Mouse (Mus musculus) cerebellum, adult 11-12 months (tissue): Measurements from ENCODE around the gene 2210010C04Rik.

Experiments used
- DNase-seq: peaks from one replicate; pipeline ENCODE4 v3.0.0; 2022

The 2210010C04Rik gene

DNA sequence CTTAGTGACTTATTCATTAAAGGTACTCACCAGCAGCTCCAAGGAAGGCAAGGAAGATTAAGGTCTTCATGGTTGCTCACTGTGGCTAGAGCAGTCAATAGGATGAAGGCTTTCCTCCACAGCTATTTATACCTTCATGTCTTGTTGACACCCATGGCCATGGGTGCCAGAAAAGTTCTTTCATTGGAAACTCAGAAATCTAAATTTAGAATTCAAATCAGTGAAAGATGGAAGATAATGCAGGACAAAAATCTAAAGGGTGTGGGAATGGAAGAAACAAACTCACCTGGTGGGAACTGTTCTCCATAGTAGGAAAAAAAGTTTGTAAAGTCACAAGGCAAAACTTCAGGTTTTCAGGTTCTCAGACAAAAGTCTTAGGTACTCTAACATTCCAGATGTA lies at the start of gene 2210010C04Rik:
2210010C04Rik (minus strand) TSS at position 101 of the 400 bp plus-strand sequence.
- no peak for DNase-seq

DNA sequence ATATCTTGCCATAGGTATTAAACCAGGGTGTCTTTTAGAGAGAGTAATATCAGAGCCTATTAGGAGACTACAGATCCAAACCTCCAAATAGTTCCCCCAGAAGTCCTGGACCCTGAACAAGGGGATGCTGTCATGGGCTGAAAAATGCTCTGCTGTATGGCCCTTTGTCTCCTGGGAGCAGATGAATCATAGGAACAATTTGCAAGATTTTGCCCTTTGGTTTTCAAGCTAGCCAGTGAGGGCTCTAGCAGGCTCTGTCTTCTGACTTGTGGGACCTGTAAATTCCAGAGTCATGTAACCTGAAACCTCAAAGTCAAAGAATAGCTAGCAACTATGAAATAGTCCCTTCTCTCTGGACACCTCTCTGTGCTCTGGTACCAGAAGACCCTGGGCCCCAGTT lies 44.8 kb upstream of the 2210010C04Rik start:
- DNase-seq: no peak

DNA sequence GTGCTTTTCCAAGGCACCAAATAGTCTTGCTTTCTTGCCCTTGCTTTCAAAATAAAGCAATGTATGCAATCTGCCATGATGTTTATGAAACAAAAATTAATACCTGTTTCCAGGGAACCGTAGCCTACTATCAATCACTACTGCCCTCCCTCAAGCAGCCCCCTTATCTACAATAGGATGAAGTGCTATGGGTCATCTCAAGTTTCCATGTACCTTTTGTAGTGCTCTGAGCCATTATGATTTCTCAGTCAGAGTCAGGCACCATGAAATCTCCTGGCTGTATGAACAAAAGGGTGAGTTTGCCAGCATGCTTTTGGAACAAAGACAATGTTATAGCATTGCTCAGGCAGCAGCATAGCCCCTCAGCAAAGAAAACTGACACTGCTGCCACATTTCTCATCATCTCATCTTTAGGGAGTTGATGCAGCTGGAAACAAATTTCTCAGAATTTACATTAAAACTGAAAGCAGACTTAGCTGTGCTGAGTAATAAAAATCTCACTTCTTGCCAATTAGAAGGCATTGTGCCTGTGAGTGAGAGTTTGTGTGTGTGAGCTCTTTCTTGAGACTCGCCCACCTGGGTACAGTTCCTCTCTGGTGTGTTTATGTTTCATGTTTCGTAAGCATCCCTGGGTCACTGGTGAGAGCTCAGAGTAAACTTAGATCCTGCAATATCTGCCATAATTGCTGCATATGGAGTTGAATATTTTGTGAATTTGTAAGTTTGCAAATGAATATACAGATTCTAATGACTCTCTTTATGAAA lies 43.4 kb upstream of the 2210010C04Rik start:
- no peak for DNase-seq

DNA sequence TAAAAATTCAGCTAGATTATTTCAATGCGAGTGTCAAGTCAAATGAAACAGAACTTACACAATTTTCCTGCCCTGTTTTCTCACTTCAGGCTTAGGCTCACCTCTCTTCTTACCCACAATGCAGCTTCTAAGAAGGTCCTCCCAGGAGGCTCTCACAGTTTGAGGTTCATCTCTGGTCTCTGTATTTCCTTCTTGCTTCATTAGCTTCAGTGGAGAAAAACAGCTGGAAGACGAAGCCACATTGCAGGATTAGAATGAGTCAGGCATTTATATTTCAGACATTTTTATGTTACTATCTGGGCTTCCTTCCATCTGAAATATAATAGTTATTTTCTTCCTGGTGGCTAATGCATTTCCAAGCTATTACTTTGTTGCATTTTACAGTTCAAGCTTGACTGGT lies 40.4 kb upstream of the 2210010C04Rik start:
- DNase-seq: no peak

DNA sequence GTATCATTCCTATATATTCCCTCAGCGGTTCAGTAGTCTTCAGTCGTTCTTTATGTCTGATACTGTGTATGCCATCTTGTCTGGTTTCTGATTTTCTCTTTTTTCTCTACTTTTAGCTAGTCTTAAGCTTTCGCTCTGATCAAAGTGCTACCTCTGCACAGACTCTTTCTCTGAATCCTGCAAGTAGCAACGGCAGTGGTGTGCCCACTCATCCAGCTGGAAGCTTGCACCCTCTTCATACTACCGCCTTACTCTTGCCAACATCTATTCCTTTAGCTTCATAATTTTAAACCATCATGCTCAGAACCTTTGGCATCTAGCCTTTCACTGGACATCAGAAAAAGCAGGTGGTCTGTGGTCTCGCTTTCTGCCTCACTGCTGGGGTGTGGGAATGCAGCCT lies 28.0 kb upstream of the 2210010C04Rik start:
- no peak for DNase-seq

DNA sequence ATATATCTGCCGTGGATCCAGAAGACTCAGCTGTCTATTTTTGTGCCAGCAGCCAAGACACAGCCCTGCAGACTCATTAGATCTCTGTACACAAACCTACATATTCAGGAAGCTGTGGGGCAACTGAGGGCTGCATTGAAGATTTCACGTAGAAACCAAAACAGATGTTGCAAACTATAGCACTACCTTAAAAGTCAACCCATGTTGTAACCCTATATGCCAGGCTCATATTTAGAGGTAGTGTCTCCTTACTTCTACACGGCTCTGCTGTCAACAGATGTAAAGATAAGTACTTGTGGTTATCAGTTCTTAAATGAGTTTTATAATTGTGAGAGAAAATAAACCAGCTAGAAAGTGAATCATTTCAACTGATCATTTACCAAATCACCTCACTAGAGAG lies 27.4 kb upstream of the 2210010C04Rik start:
- no peak for DNase-seq

DNA sequence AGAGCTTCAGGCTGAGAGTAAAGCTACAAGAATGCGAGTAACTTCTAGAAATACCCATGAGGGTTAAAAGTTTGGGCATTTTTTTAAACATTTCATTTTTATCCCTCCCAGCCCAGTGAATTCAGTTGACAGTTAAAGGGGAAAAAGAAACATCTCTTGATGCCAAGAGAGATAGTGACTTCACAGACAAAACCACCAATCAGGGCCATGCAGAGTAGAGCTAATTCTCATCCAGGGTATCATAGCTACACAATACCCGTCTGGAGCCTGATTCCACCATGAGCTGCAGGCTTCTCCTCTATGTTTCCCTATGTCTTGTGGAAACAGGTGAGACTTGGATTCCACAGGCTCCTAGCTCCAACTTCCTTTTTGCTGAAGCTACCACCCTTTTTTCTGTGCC lies 26.8 kb upstream of the 2210010C04Rik start:
- no peak for DNase-seq

DNA sequence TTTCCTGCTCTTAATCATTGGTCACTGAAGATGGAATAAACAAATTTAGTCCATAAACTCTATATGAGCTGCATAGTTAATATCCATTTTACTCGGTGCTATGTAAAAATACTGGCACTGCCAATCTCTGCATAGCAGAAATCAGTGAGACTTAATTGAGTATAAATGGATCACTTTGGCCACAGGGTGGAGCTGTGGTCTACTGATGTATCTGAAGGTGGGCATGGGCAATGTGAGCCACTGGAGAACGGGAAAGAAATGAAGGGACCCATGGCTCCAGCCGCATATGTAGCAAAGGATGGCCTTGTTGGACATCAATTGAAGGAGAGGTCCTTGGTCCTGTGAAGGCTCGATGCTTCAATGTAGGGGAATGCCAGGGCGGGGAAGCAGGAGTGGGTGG lies 25.8 kb upstream of the 2210010C04Rik start:
- no peak for DNase-seq

DNA sequence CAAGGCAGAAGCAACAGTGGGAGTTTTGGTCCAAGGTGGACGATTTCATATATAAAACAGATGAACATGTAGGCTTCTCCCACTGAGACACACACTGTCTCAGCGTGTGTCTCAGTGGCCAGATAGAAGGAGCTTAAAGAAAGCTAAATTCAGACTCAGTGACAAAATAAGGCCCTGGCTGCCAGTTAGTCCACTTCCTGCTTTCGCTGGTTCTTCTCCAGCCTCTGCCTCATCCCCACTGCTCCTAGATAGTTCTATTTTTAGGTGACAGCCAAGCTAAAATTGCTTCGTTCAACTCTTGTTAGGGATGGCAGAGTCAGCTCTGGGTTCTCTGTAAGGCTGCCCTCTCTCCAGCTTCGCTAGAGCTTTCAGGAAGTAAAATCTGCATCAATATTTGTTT lies 22.3 kb upstream of the 2210010C04Rik start:
- no peak for DNase-seq

DNA sequence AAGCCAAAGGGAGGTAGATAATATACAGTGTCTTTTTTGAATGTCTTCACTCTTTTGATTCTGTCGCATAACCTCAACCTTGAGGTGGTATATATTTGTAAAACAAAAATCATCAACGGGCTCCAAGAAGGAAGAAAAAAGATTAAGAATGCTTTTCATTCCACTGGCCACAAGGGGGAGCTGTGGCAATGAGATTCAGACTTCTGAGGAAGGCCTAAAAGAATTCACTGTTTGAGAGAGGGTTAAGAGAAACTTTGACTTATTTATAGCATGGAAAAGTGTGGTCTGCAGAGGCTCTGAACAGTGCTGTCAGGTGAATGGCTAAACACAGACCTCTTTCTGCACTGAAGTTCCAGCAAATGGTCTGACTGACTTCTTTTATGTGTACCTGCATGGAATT lies 20.3 kb upstream of the 2210010C04Rik start:
- DNase-seq: no peak

DNA sequence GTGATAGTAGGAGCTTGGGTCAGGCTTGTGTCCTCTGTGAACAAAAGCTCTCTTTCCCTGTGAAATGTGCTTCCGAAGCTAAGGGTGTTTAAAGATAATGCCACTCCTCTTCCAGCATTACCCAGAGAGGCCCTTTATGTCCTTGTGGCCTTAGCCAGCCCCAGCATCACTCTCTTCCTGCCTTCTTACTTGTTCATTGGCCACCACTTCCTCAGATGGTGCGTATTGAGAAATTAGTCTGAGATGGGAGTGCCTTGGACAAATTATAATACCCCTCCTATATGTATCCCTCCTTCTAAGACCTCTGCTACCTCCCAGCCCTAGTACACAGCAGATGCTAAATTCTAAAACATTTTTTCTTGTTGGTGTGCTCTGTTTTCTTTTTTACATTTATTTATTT lies 19.1 kb upstream of the 2210010C04Rik start:
- DNase-seq: no peak

DNA sequence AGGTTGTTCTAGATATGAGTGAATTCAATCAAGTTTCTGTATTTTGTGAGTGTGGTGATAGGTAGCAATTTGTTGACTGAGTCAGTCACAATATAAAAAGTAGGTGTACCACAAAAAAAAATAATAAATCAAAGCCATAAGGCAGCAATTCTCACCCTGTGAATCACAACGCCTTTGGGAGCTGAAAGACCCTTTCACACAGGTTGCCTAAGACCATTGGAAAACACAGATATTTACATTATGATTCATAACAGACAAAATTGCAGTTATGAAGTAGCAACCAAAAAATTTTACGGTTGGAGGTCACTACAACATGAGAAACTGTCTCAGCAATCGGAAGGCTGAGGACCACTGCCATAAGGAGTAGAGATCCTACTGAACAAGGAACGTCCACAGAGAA lies 16.5 kb upstream of the 2210010C04Rik start:
- DNase-seq: no peak

DNA sequence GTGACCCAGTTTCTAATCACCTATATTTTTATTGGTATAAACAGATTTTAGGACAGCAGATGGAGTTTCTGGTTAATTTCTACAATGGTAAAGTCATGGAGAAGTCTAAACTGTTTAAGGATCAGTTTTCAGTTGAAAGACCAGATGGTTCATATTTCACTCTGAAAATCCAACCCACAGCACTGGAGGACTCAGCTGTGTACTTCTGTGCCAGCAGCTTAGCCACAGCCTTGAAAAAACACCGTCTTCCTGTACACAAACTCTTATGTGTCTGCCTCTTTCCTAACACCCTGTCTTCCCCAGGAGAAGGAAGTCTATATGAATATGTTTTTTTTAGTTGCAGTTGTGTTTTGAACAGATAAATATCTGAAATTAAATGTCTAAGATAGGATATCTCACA lies 13.3 kb upstream of the 2210010C04Rik start:
- DNase-seq: no peak

DNA sequence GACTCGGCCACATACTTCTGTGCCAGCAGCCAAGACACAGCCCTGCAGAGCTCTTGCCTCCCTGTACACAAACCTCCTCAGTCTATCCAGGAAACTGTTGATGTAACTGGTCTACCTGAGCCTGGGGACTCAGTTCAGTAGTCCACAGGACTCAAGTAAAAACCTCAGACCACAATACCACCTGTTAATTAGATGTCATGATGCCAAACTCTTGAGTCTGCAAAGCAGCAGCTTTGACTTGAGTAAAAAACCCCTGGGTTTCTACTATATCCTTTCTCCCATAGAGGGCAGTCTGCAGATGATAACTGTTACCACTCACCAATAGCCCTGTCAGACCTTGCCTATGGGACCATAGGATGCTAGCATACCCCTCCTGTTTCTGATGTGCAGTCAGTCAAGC lies 12.7 kb upstream of the 2210010C04Rik start:
- no peak for DNase-seq

DNA sequence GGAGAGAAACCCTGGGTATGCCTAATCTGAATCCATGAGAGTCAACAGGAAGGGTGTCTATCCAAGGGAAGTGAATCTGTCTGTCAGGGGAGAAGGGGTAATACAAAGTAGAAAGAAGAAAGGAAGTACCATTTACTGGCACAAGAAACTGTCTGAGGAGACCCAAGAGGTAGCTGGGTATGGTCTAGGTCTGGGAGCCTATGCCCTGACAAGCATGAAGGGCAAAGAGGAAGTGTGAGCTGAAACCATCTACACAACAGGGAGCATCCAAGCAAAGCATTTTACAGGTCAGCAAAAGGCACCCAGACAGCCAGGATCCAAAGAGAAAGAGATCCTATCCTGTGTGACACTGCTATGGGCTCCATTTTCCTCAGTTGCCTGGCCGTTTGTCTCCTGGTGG lies 11.9 kb upstream of the 2210010C04Rik start:
- DNase-seq: no peak

DNA sequence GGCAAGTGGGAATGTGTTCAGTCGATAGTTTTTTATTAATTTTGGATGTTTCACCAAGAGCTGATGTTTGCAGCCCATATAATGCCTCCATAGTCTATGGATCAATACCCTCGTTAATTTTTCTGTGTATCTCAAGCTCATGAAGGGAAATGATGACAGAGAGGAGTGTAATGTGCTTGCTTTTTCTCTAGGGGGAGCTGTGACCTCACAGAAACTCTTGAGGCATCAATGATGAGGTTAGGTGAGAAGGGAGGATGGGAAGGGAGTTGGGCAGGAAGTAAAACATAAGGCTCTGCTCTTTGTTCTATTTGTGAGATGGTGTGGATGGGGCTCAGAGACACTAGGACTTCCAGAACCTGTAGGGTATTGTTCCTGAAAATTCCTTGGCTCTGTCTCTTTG lies 11.2 kb upstream of the 2210010C04Rik start:
- no peak for DNase-seq

DNA sequence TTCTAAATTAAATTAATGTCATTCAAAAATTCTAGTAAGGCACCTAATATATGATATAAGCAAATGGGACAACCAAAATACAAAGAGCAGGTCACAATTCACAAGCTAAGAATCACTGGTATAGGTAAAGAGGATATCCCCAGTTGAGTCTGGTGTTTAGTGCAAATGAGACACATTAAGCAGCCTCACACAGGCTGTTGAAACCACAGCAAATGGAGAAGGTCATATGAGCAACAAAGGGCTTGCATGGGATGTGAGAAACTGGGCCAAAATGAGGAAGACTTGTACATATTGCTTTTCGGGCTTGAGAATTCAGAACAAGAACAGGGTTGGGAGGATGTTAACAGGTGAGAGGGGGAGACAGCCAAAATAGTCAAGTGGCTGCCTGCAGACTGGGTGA lies 9.4 kb upstream of the 2210010C04Rik start:
- no peak for DNase-seq

DNA sequence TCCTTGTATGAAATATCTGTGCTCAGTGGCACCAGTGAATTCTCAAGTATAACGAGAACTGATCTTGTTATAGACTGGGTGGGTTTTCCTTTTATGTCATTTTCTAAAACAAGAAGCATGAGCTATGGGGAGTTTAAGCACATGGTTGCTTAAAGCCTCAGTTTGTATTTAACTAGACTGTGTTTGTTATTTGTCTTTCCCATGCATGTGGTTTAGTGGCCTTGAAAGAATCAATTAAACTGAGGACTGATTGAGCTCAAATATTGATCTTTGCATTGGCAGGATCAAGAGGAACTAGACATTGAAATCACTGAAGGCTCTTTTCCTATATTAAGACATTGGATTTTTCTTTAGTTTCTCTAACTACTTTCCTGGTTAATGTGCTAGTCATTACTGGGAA lies 9.0 kb upstream of the 2210010C04Rik start:
- DNase-seq: no peak

DNA sequence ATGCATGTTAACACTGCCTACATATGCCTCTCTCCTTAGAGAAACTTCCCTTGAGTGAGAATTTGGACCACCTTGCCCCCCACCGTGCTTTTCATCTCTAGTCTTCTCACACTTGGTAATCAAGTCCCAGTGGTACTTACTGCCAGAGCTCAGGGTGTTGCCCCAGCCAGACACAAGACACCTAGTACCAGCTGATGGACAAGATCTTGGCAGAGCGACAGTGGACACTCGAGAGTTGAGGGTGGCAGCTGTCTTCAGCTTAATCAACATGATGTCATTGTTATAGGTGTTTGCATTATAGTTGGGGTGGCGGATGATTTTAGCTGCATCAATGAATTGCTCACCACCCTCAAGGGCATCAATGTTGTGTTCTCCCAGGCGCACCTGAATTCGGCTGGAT lies 2.5 kb downstream of the 2210010C04Rik start:
- DNase-seq: no peak

DNA sequence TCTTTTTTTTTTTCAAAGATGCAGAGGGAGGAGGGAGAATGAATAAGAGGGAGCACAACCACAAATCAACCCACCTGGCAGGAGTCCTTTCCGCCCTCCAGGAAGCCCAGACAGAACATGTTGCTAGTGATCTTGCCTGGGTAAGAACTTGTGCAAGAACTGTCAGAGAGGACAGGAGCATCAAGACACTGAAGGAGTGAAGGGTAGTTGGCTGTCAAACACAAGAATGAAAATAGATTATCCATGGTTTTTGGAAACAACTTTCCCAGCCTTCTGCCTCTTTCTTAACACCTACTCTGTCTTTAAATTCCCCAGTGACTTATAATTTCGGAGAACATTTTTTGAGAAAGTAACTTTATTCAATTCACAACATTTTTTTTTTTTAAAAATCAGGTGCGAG lies 3.1 kb downstream of the 2210010C04Rik start:
- DNase-seq: no peak

DNA sequence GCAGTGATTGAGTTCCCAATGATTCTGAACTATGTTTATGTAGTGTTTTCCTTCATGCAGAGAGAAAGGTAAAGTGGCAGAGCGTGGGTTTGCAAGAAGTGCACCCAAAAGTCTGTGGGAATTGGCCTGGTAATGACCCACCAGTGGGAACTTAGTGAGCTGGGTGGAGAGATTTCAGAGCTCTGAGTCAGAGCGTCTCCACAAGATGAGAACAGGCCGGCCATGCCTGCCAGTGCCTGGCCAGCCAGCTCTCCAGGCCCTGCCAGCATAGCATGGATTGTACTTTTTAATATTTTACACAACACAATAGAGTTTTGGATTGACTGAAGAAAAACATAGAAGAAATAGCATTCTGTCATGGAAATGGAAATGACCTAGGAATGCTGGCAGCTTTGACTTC lies 4.5 kb downstream of the 2210010C04Rik start:
- no peak for DNase-seq

DNA sequence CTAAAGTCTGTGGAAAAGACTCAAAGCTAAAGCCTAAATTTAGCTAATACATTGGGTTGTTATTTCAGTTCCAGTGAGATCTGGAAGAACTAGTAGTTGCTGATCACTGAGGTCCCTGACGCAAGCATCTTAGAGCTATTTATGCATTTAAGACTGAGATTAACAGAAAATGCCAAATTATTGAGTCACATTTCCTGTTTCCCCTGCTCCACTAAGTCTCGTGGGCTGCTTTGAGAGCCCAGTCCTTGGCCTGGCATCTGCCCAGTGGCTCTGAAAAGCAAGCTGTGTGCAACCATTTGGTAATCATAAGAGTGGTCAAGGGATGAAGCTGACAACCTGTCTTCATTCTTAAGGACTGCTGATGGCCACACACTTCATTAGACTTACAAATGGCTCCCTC lies 8.3 kb downstream of the 2210010C04Rik start:
- no peak for DNase-seq

DNA sequence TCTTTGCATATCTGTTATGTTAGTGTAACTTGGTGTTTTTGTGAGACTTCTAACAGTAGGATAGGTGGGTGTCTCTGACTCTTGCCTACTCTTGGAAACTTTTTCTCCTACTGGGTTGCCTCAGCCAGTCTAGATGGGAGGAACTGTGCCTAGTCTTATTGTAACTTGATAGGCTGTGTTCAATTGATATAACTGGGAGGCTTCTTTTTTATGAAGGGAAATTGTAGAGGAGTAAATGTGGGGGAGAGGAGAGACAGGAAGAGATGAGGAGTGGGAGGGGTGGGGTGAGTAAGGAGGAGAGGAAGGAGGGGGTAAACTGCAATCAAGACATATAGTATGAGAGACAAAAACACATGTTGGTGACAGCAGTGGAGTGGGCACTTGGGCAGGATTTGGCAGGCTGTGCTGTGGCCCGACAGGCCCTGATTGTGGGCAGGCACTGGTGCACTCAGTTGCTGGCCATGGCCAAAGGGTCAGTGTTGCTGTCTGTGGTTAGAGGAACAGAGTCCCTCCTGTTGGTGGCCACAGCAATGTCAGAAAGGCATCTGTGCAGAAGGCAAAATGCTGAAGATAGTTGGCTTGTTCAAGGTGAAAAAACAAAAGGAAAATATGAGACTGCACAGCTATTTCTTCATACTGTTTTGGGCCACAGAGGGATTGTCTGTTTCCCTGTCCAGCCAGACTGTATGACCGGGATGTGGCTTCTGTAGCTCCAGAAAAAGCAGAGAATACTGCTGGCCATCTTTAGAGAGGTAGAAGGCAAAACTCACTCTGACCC lies 9.2 kb downstream of the 2210010C04Rik start:
- no peak for DNase-seq

DNA sequence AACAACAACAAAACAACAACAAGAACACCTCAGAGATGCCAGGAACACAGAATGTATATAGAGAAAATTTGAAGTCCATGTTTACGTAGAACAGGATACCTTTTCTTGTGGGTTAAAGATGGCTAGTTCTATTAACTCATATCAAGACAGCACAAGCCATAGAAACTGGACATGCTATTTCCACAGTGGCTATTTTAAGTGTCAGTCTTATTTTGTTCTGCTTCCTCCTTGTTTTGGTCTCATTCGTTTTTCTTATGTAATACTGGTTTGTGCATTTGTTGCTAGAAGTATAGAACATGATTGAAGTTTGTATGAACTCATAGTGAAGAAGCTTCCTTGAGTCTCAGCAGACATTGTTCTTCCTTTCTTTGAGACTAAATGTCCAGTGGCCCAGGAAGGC lies 16.2 kb downstream of the 2210010C04Rik start:
- no peak for DNase-seq

DNA sequence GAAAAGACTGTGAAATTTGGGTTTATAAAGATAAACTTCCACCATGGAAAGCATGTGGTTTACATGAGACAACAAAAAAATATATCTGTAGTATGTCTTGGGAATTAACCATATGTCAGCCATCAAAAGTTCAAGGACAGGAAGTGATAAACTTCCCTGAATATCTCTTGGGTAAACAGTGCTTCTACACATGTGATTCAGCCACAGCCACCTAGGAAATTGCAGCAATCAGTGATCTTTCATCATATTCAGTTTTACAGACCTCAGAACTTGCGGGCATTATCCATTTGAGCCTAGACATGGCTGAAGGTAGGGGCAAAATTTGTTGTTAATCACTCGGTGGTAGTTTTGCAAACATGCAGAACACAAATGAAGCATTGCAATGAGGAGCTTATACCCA lies 16.7 kb downstream of the 2210010C04Rik start:
- no peak for DNase-seq
